Mouse (Mus musculus) left cerebral cortex, postnatal 10 days (tissue): ENCODE results near the gene Tnfrsf18. TPM values are rescaled to one million over a fixed set of nuclear protein-coding genes. Genes with fewer than 3 reads are reported as not detected.

Source experiments
- DNase-seq, 2 experiments: peaks; one replicate each; pipeline ENCODE4 v3.0.0; 2021 to 2022; ENCODE audit warnings: low spot score in 2 of 2, mixed read lengths in 1 of 2; ENCODE audit errors: extremely low spot score in 1 of 2
- intact Hi-C: fragments of 180-260 bp; cut with DNase I; formaldehyde crosslinking; loops from one replicate; pipeline ENCODE4 v1.15.1; 2025
- total RNA-seq, 2 experiments: library from RNA; stranded (reverse); gene quantifications; 2 replicates each; pipeline ENCODE4 v1.2.3; 2021

Gene Tnfrsf18
- total RNA-seq, 2 experiments from 2014 or later = not detected

DNA sequence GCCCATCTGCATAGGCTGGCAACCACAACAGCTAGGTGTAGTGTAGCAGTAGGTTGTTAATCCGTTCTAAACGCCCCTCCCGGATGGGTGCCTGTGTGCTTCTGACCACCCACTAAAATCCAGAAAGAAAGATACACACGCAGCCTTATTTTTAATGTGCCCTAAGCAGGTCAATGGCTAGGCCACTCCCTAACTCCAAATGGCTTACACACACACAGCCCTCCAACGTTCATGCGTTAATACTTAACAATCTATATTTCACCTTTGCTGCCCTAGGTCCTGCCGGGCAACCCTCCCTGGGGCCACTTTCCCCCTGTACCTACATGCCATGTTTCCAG, 5.3 kb downstream of the Tnfrsf18 start:
- DNase-seq = no peak
- intact Hi-C loops = loop anchor here (5.0 kb wide), 1 partner anchor 66 kb away; no protein-coding TSS in a partner anchor

DNA sequence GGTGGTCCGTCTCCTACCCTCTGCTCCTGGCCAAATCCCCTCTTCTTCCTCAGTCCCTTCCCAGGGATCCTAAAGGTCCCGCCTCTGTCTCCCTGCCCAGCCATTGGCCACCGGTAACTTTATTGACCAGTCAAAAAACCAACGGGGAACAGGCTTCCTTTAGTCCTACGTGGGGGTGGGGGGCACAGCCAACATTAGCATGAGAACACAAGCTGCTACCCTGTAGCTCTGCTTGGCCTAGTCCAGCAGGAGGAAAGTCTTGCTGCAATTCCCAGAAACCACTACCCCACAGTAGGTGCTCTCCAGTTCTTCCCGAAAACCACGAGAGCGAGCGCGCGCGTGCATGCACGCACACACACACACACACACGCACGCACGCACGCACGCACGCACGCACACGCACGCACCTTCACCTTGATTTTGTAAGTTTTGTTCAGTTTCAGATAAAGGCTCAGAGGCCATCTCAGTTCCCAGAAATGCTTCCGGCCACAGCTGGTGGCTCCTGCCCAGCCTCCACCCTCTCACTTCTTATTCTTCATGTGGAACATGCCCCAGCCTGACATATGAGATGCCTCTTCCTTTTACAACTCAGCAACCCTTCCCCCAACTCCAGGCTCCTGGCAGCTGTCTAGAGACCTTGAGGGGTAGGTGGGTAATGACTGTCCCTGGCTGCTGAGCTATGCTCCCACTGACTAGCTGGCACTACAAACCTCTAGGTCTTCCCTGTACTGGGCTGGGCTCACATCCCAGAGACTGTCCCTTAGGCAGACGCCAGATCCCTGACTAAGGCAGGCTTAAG, 5.8 kb downstream of the Tnfrsf18 start:
- intact Hi-C loops = loop anchor here (5.0 kb wide), 1 partner anchor 66 kb away; no protein-coding TSS in a partner anchor
- DNase-seq = peak; percentile 82 to 88

DNA sequence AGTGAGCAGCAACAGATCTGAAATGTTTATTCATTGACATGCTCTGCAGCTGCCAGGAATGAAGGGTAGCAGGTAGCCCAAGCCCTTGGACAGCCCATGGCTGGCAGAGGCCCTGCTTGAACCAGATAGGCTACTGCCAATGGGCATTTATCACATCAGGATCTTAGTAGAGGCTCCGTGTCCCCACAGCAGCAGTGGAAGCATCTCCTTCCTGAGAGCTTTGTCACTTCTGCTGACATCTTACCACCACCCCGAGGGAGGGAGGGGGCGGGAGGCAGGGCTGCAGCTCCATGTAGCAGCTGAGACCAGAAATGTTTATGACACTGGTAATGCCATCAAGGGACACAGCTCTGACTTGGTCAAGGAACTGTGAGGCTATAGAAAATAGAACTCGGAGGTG, 6.9 kb downstream of the Tnfrsf18 start:
- no peak for DNase-seq
- intact Hi-C loops = loop anchor here (5.0 kb wide), 1 partner anchor 64 kb away; no protein-coding TSS in a partner anchor

DNA sequence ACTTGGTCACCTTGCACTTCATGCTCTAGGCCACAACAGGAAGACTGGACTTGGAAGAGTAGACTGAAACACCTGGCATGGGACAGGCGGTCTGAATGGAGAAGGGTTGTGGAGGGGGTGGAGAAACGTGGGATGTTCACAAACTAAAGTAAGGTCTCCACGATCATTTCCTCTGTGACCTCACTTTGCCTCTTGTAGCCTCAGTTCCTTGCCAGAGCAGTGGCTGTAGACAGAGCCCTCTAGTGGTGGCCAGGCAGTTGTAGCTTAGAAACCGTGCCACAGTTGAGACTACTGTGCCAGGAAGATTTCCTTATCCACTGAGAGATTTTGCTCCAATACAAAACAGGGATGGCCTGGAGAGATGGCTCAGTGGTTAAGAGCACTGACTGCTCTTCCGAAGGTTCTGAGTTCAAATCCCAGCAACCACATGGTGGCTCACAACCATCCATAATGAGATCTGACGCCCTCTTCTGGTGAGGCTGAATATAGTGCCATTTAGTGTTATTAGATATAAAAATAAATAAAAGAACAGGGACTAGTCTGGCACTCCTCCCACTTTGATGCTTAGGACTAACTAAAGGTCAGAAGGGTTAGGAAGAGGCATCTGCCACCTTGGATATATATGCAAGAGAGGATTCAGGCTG, 7.6 kb downstream of the Tnfrsf18 start:
- DNase-seq = no peak
- intact Hi-C loops = loop anchor here (5.0 kb wide), 1 partner anchor 64 kb away; no protein-coding TSS in a partner anchor

DNA sequence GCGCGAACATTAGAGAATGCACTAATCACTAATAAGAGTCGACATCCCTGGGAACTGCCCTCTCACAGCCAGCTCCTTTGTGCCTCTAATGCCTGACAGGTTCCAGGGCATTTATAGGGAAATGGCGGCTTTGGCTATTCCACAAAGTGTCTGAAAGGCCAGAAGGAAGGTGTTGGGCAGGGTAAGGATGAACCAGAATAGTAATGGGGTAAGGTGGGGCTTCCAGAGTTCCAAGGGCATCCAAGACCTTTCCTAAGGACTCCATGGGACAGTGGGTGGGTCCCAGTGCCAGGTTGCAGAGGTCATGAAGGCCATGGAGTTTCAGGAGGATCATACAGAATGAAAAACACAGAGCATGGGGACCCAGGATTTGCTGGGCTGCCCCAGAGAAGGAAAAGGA, 8.3 kb downstream of the Tnfrsf18 start:
- intact Hi-C loops = loop anchor here (5.0 kb wide), 1 partner anchor 63 kb away; no protein-coding TSS in a partner anchor
- DNase-seq = no peak

DNA sequence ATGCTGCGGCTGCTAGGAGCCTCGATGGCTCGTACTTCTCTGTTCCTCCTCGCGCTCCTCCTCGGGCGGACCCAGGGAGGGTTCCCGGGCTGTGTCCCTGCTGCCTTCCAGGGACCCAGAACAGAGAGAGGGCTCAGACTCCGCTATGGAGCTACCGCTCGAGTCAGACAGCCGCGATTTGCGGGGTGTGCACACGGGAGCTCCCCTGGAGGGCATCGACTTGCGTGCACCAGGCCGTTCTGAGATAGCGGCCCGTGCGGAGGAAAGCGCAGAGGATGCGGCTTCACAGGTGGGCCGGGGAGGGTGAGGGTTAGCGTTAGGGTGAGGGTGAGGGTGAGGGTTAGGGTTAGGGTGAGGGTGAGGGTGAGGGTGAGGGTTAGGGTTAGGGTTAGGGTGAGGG, 8.9 kb downstream of the Tnfrsf18 start:
- intact Hi-C loops = loop anchor here (5.0 kb wide), 1 partner anchor 62 kb away; no protein-coding TSS in a partner anchor
- DNase-seq = no peak

DNA sequence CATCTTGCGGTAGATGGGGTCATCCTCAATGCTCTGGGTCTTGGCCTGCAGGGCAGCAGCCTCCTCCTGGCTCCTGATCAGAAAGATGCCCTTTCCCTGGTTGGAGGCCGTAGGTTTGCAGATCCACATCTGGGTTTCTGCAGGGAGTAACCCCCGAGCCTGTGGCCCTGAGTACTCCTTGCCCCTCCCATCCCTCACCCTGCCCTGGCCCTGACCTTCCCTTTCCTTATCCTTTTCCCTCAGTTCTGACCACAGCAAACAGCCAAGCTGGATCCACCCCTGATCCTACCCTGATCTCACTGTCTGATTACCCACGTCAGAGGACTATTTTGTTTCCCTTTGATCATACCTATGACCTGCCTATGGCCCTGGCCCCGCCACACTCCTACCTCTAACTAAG, 18.8 kb downstream of the Tnfrsf18 start:
- intact Hi-C loops = no loop called here
- DNase-seq = no peak

DNA sequence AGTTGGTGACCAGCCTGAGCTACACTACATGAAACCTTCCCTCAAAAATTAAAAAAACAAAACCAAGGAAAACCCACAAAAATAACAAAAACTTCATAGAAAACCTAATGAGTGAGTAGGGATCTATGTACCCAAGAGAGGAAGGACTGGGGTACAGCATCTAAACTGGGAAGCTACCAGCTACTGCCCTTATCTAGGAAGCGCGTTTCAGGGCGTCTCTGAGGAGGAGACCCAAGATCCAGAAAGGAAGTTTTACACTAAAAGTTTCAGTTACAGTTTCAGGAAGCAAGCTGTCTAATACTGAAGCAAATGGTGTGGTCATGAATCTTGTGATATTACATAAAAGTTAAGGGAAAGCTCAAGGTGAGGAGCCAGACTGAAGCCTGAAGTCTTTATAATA, 23.8 kb downstream of the Tnfrsf18 start:
- DNase-seq = no peak
- intact Hi-C loops = no loop called here

DNA sequence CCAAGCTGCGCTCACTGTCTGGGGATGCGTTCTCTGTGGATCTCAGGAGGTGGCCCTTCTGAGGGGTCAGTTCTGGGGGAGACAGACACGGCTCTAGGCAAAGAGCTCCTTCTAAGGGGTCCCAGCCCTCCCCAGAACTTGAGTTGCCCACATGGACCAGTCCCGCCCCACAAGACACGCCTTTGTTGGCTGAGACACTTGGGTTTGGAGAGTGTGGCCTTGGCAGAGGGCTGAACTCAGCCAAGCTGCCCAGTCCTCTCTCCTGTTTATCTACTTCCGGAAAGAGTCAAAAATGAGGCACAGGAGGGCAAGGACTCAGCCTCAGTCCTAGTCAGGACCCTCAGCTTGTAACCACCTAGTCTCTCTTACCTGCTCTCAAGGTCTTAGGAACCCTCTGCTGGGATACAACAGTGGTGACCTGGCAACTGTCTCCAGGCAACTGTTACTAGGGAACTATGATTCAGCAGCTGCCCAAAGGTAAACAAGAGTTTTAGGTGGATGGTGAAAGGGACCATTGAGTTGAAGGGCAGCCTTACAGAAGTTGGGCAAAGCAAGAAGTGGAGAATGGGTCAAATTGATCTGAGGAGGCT, 24.5 kb downstream of the Tnfrsf18 start:
- intact Hi-C loops = no loop called here
- DNase-seq = no peak

DNA sequence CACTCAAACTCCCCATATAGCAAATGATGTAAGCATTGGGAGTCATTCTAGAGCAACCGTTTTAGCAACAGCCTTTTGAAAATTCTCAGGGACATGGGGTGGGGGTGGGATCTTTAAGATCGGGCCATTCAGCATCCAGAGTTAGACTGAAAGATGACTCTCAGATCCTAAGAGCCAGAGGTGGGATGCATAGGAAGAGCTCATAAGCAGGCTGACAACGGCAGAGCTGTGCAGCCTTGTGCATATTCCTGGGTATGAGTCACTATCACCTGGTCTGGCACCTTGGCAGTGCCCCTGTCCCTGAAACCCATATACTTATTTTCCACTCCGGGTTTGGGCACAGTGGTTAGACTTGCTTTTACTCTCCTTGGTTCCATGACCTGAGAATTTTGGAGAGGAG, 27.1 kb downstream of the Tnfrsf18 start:
- intact Hi-C loops = no loop called here

DNA sequence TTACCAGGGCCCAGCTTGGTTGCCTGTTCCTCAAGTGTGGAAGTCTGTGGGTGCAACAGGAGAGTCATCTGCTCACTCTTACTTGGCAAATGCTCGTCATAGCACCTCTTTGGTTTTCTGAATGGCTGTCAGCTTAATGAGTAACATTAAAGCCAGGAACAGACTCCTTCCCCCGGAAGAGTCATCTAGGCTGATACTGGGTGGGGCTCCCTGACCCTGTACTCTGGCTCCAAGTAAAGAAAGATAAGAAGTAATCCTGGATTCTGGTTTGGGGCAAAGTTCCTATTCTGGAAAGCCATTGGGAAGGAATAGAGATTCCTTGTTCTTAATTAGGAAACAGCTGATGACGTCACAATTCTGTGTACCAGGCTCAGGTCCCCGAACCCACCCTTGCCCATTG, 28.2 kb downstream of the Tnfrsf18 start:
- no peak for DNase-seq
- intact Hi-C loops = no loop called here

More for the DNA sequence above, 27.1 kb downstream of the Tnfrsf18 start:
- DNase-seq = no peak

DNA sequence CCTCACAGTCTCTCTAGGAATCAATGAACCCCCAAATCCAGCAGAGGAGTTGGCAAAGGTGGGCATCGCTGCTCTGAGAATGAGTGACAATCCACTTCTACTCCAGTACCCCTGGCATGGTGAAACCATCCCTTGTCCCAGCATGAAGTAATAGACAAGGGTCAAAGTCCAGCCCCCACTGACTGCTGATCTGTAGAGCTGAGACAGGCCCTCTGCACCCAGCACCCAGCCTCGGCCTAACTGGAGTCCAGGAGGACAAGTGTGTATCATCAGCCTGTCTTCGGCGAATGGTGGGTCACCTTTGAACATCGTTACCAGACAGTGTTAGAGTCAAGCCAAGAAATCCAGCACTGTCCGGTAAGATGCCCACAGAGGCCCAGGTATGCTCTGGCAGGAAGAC, 28.6 kb downstream of the Tnfrsf18 start:
- intact Hi-C loops = no loop called here
- DNase-seq = no peak

DNA sequence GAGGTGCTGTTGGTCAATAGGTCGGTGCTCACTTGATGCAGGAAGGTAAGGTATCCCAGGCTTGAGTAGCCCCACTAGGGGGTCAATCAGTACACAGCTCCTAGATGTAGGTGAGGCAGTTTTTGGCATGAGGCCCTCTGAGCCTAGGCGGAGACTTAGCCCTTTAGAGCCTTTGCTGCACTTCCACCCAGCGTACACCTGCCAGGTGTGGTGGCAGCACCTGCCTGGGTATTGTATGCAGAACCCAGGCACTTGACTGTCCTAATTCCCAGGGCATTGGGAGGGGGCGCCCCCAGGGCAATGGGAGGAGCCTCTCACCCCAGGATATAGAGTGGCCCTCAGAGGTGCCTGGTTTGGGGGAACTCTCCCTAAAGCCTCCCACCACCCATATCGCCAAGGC, 29.2 kb downstream of the Tnfrsf18 start:
- DNase-seq = no peak
- intact Hi-C loops = no loop called here

DNA sequence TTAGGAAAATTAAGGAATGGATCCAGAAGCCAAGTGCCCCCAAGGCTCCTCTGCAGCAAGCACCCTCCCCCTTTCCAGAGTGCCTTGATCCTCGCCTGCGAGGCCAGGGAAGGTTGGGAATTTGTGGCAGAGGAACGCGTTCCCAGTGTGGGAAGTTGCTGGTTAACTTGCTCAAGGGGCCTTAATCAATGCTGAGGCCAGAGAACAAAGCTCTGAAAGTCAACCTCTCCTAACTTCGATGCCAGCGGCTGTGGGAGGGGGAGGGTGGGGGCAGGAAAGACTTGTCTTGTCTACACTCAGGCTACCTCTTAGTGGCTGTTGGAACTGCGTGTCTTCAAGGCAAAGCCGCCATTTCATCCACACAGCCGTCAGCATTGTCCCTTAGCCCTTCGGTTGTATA, 31.7 kb downstream of the Tnfrsf18 start:
- DNase-seq = no peak
- intact Hi-C loops = no loop called here

DNA sequence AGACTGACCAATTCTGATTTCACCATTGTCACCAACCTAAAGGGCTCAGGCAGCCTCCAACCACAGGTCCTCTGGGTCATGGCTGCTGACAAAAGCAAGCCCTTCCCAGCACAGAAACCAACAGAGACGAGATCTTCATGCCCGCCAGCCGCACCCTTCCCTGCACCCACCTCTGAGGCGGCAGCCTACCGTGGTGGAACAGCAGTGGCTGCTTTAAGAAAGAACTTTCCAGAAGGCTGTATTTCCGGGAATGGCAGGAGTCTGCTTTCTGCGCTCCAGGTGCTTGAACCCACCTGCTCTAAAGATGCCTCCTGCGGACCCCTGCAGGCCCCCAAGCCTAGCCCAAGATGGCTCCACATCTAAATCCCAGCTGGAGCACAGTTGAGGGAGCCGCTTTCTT, 32.9 kb downstream of the Tnfrsf18 start:
- no peak for DNase-seq
- intact Hi-C loops = no loop called here

DNA sequence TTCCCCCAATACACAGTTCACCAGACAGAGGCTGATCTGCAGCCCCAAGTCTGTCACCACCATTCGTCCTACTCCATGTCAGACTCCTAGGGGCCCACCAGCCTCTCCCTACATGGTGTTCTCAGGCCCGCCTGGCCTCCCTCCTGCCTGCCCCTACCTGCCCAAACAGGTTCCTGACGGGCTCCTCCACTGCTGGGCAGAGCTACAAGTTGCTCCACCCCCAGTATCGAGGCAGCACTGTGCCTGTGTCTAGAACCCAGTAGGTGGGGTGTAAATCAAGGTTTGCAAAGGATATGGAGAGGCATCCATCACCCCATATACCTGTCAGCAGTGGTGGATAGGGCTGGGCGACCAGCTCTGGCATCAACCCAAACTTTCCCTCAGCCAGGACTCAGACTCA, 33.3 kb downstream of the Tnfrsf18 start, which contains the start of gene Ttll10:
Ttll10 (minus strand) TSS at position 154 of the 400 bp plus-strand sequence.
- intact Hi-C loops = no loop called here
- DNase-seq = no peak

DNA sequence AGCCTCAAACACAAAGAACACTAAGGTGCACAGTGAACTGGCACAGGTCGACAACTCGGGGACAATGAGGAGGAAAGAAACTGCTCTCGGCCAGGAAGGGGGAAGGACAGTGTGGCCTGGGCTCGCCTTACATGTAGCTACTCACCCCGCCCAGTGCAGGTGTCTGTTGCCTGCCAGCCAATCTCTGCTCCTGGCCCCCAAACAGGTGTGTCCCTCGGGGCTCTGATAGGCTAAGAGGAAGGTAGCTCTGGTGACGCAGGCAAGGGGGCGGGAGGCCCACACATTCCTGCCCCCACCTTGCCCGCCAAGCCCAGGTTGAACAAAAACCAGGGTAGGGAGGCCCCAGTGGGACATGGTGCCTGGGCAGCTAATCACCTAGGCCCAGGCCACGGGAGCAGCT, 33.7 kb downstream of the Tnfrsf18 start:
- DNase-seq = no peak
- intact Hi-C loops = no loop called here

DNA sequence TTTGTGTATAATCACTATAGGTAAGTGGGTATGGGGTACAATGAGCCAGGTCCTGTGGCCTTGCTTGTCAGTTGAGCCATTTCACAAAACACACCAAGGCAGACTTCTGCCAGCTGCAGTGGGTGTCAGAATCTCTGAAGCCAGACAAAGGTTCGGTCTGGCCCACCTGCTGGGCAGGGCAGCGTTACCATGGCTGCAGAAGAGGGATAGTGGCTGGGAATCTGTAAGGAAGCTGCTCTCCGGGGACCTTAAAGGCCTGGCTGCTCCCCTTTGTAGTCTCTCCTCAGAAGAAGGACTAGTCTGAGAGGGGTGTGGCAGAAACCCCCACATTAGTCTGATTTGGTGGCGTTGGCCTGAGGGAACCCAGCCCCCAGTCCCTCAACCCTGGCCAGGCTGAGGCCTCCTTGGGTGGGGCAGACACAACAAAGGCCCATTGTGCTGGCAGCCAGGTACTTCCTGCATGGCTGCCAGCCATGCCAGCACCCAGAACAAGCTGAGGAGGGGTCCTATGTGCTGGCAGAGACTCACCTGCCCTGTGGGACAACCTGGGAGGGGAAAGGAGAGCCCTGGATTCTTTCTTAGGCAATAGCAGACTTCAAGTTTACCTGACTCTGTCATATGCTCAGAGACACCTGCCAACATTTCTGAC, 38.0 kb downstream of the Tnfrsf18 start:
- intact Hi-C loops = no loop called here
- DNase-seq = no peak

DNA sequence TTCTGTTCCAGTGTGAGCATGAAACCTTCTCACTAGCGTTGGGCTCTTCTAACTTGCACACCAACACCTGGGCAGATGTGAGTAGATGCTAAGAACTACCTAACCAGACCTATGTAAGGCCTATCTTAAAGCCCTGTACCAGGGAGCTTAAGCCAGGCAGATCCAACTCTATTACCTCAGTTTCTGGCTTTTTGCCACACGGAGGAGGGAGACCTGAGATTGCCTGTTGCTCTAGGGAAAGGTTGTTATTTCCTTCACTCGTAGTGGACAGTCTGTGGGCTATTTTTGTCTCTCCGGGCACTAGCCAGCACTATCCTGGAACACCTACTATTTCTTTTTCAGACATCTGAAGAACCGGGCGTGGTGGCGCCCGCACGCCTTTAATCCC, 38.5 kb downstream of the Tnfrsf18 start:
- DNase-seq = no peak
- intact Hi-C loops = no loop called here
